Mouse (Mus musculus): Measurements from ENCODE around the gene Shroom4. TPM values are rescaled to one million over a fixed set of nuclear protein-coding genes. Genes with fewer than 3 reads are reported as not detected.

The Shroom4 gene
- polyA plus RNA-seq, 1 experiment = 0.49 TPM

DNA sequence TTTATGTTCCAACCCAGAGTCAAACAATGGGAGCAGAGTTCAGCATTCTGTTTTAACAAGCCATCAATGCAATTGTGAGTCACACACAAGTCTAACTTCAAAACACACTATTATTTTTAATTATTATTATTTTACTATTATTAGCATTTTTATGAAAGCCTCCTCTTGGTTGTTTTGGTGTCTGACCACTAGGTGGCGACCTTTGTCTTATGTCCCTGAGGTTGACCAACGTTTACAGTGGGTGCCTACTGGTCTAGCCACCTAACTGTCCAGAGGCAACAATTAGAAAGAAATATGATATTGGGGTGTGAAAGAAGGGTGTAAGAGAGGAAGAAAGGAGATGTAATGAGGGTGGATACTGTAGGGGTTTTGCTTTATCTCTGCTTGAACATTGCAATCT, 254.4 kb downstream of the Shroom4 start:
- Histone ChIP-seq H3K4me3 (ENCODE audit: control insufficient read depth, low read depth, low read length) (no peak overlapping the region), H3K27ac (ENCODE audit: control insufficient read depth, insufficient read depth, low read depth, low read length) (no peak overlapping the region), H3K4me1 (ENCODE audit: control insufficient read depth, insufficient read depth, low read length) (no peaks in the 10 kb centered on the region), H3K27me3 (ENCODE audit: control insufficient read depth, insufficient read depth, low read length) (no peaks in the 10 kb centered on the region), H3K36me3 (ENCODE audit: control insufficient read depth, insufficient read depth, low read length) (no peaks in the 10 kb centered on the region)
- TF ChIP-seq POLR2A (IDR thresholded peaks at IDR 0.05; ENCODE audit: control insufficient read depth, low read depth, low read length) (no peak), CTCF (IDR thresholded peaks at IDR 0.05; ENCODE audit: control insufficient read depth, insufficient read depth, insufficient replicate concordance, low read depth, low read length) (no peak)

DNA sequence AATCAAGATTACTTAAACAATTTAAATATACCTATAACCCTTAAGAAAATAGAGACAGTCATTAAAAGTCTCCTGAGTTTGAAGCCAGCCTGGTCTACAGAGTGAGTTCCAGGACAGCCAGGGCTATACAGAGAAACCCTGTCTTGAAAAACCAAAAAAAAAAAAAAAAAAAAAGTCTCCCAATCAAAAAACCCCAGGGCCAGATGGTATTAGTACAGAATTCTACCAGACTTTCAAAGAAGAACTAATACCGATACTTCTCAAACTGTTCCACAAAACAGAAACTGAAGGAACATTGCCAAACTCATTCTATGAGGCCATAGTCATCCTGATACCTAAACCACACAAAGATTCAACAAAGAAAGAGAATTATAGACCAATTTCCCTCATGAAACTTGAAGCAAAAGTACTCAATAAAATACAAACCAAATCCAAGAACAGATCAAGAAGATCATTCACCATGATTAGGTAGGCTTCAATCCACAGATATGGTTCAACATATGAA, 259.2 kb downstream of the Shroom4 start:
- Histone ChIP-seq H3K27ac (ENCODE audit: control insufficient read depth, insufficient read depth, low read depth, low read length) (no peak overlapping the region), H3K27me3 (ENCODE audit: control insufficient read depth, insufficient read depth, low read length) (no peaks in the 10 kb centered on the region), H3K4me1 (ENCODE audit: control insufficient read depth, insufficient read depth, low read length) (no peaks in the 10 kb centered on the region), H3K36me3 (ENCODE audit: control insufficient read depth, insufficient read depth, low read length) (no peaks in the 10 kb centered on the region), H3K4me3 (ENCODE audit: control insufficient read depth, low read depth, low read length) (no peak overlapping the region)
- TF ChIP-seq POLR2A (IDR thresholded peaks at IDR 0.05; ENCODE audit: control insufficient read depth, low read depth, low read length) = no peak
- no peak for TF ChIP-seq CTCF (IDR thresholded peaks at IDR 0.05; ENCODE audit: control insufficient read depth, insufficient read depth, insufficient replicate concordance, low read depth, low read length)

Other genes starting within 250 kb of the Shroom4 start
- 0.99 TPM in 2 replicates for gene Nudt10, start 226.8 kb upstream of the Shroom4 start, polyA plus RNA-seq (2012; rRNA removed)
- gene Bmp15, start 79.1 kb upstream of the Shroom4 start, polyA plus RNA-seq (2012; rRNA removed) = 0.04 TPM in 1 of 2 replicates, not detected in the other

Data from testis, adult 2 months (tissue).